Mouse (Mus musculus) right cerebral cortex, postnatal 36 days (tissue): ENCODE results near the gene Hmcn1.

Experiments
- DNase-seq, 2 experiments: peaks; one replicate each; pipeline ENCODE4 v3.0.0; 2022; ENCODE audit warnings: low spot score in 2 of 2, mixed read lengths in 1 of 2

Gene Hmcn1

DNA sequence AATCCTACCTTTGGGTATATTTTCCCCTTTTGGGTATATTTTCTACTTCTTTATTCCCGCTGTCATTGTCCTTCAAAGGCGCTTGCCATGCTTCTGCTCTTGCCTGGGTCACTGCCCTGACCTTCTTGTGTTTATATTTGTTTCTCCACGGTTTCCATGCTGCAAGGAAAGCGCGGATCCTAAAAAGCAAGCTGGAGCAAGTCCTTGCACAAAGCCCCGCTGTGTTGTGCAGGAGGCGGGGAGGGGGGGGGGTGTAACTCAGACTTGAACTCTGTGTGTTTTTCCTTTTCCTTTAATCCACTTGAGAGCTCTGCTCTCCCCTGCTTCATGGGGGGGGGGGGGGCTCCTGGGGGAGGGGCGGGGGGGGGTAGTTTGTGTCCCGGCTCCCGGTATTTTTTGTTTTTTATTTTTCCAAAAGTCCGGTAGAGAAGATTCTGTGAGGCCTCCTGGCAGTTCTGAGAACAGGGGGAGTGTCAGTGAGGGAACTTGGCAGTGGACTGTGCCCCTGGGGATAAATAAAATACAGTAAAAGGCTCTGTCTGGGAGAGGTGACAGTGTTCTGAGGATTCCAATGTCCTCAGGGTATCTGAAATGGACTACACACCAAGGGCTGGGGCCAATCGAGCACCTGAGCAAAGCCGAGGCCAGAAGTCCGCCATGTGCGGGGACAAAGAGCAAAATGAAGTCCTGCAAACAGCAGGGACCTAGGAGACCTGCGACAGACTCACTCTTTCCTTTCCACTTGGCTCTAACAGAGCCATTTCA lies 457.3 kb downstream of the Hmcn1 start:
- no peak for DNase-seq

DNA sequence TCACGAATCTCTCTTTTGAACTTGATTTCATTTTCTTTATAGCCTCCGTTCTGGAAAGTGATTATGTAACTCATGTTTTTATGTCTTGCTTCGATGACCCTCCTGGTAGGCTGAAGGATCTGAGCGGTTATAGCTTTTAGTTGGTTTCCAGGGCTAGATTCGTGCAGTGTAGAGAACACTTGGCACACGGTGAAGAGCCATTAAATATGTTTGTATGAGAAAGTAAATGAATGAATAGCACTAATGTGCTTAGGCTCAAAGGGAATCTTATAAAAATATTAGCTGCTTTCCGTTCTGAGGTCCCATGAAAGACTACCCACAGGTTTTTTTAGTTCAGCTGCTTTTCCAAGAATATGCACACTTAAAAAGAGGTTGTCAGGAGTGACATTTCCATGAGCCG lies 458.6 kb downstream of the Hmcn1 start:
- no peak for DNase-seq

DNA sequence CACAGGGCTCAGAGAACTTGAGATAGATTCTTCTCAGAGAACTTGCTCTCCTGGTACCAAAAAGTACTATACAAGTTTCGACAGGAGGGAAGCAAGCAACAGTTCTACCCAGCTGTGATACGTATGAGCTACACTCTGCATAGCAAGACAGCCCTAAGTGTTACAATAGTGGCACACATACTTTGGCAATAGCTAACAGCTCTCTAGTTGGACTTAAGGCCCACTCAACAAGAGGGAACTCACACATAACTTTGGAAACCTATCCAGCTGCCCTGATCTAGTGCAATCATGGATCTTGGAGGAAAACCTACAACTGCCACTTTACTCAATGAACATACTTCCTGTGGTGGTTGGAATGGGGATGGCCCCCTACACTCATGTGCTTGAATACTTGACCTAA lies 480.2 kb downstream of the Hmcn1 start:
- no peak for DNase-seq
